Mouse (Mus musculus) C2C12 (cell line): ENCODE data around the gene Etl4. TPM values are rescaled to one million over a fixed set of nuclear protein-coding genes. Genes with fewer than 3 reads are reported as not detected.

Source experiments
- H3K27me3 ChIP-seq: one replicate; pipeline ENCODE4 v1.6.1; 2011; ENCODE audit not compliant: control insufficient read depth, insufficient read depth, insufficient read length
- H3K36me3 ChIP-seq: one replicate; pipeline ENCODE4 v1.6.1; 2011; ENCODE audit not compliant: control insufficient read depth, insufficient read depth
- H3K4me3 ChIP-seq: one replicate; pipeline ENCODE4 v1.5.1; 2011; ENCODE audit warnings: mild to moderate bottlenecking, control low read depth; ENCODE audit not compliant: poor library complexity, insufficient read depth, severe bottlenecking
- H3K79me2 ChIP-seq: one replicate; pipeline ENCODE4 v1.6.1; 2011; ENCODE audit not compliant: control insufficient read depth, insufficient read depth
- H3K79me3 ChIP-seq: one replicate; pipeline ENCODE4 v1.6.1; 2011; ENCODE audit warnings: low read depth, control low read depth
- H3ac ChIP-seq: one replicate; pipeline ENCODE3; 2011; ENCODE audit warnings: low read depth; ENCODE audit not compliant: control insufficient read depth, insufficient read length
- CEBPB ChIP-seq: IDR thresholded peaks from one replicate; pipeline ENCODE4 v1.6.1; 2011; ENCODE audit warnings: low read depth, mild to moderate bottlenecking, control low read depth, moderate library complexity
- CTCF ChIP-seq: IDR thresholded peaks from one replicate; pipeline ENCODE4 v1.5.1; 2011; ENCODE audit not compliant: control insufficient read depth, insufficient read depth, insufficient read length
- FOSL1 ChIP-seq: IDR thresholded peaks from one replicate; pipeline ENCODE4 v1.8.0; 2011; ENCODE audit warnings: mild to moderate bottlenecking, low read length; ENCODE audit not compliant: poor library complexity, insufficient read depth, severe bottlenecking
- MAX ChIP-seq: IDR thresholded peaks from one replicate; pipeline ENCODE4 v1.6.1; 2011; ENCODE audit warnings: mild to moderate bottlenecking, control low read depth
- MYOD1 ChIP-seq: IDR thresholded peaks from one replicate; pipeline ENCODE4 v1.6.1; 2011; ENCODE audit warnings: low read depth; ENCODE audit not compliant: control insufficient read depth, insufficient read length
- MYOG ChIP-seq: IDR thresholded peaks from one replicate; pipeline ENCODE4 v1.6.1; 2011; ENCODE audit not compliant: control insufficient read depth, insufficient read length; ENCODE audit errors: extremely low read depth
- USF1 ChIP-seq: IDR thresholded peaks from one replicate; pipeline ENCODE4 v1.6.1; 2011; ENCODE audit warnings: low read depth, mild to moderate bottlenecking, control low read depth, moderate library complexity
- polyA plus RNA-seq: library from polyadenylated mRNA; unstranded; fragments of >200 nt; fragmentation: generic; extraction: Trizol; gene quantifications from one replicate; pipeline ENCODE4 v1.2.1, GENCODE M21; 2012; ENCODE audit warnings: missing spikeins

Gene Etl4
- polyA plus RNA-seq, 1 experiment, result 3.9 TPM

DNA sequence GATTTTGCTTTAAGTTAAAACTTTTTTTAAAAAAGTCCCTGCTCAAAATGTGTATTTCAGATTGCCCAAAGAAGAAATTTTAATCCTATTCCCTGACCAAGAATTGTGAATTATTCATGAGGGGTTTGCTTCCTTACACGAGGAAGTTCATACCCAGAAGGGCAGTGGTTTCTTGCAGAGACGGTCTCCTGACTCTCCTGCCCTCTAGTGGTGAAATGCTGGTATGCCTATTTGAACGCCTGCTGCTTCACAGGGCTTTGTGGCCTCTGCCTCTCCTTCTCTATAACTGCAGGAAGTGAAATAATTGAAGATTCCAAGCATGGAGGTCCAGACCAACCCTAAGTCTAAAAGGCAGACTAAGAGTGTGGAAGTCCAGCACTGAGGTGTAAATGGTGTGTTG, 585.1 kb downstream of the Etl4 start:
- no peaks in the 10 kb centered on the region for H3K79me2 ChIP-seq
- H3K4me3 ChIP-seq, result no peak overlapping the region
- no peaks in the 10 kb centered on the region for H3K79me3 ChIP-seq
- no peak overlapping the region for H3ac ChIP-seq
- TF ChIP-seq CEBPB (no peak), MAX (no peak)
- no peaks in the 10 kb centered on the region for H3K36me3 ChIP-seq
- no peaks in the 10 kb centered on the region for H3K27me3 ChIP-seq

DNA sequence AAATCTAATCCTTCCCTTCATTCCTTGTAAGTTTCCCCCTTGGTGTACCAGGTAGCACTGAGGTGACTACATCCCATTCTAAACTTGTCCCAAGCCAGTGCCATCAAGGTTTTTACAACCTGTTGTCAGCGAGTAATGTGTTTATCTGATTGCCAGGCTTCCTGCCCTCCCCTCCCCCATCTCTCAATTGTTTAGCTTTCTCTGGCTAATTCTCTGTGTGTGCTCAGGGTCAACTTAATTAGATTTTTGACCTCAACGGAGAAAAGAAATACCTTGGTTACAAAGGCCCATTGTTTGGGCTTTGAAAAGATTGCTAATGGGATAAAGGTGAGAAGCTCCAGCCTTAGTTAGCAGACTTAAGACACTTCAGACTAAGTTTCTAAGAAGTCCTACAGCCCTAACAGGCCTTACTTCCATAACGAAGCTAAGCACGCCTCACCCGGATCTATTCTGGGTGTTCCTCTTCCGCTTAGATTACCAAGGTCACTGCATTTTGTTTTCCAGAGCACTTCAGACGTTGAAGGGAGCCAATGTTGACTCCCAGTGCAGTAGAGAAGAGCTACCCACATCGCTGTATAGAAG, 586.7 kb downstream of the Etl4 start:
- no peak for TF ChIP-seq MAX
- no peak for TF ChIP-seq USF1
- TF ChIP-seq CTCF, result no peak
- no peak for TF ChIP-seq FOSL1
- TF ChIP-seq CEBPB, result no peak
- TF ChIP-seq MYOD1, result no peak
- no peak for TF ChIP-seq MYOG
- no peaks in the 10 kb centered on the region for H3K79me2 ChIP-seq
- no peaks in the 10 kb centered on the region for H3K36me3 ChIP-seq
- H3K4me3 ChIP-seq, result no peak overlapping the region
- H3K79me3 ChIP-seq, result no peaks in the 10 kb centered on the region
- H3K27me3 ChIP-seq, result no peaks in the 10 kb centered on the region
- no peak overlapping the region for H3ac ChIP-seq

DNA sequence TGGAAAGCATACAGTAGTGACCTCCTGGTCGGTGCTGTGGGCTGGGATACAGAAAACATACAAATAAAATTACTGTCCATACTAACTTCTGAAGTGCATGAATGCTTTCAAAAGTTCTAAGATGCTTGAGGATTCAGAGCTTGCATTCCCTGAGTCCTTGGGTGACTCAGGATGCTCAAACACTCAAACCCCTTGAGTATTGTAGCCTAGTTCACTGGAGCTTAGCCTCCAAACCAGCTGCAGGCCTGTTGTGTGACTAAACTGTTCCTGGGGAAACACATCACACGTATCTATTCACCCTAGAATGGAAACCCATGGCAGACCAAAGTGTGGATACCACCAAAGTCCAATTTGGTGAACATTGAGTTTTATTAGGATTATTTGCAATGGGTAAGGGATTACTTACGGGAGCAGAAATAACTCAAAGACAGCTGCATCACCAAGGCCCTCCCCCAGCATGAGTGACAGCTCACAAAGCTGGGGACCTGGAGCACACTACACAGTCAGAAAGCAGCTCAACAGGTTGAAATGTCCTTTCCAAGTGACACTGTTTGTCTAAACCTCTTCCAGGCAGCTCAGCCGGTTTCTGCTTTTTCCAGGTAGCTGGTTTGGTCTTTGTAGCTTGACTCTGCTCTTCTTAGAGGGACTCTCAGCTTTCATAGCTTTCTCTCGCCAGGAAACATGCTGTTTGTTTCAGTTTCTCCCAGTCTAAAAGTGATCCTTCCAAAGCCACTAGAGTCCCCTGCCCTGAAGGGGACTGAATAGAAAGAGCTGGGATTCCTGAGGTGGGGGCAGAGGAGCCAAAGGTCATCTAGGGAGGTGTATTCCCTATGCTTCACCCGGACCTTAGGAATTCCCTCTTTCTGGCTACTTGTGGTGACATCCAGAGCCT, 598.5 kb downstream of the Etl4 start:
- Histone ChIP-seq H3K79me3 (no peaks in the 10 kb centered on the region), H3K36me3 (no peaks in the 10 kb centered on the region), H3ac (no peak overlapping the region), H3K4me3 (no peak overlapping the region), H3K79me2 (no peaks in the 10 kb centered on the region), H3K27me3 (no peaks in the 10 kb centered on the region)
- TF ChIP-seq FOSL1 (no peak), CTCF (no peak), CEBPB (no peak), USF1 (no peak), MAX (no peak), MYOG (no peak), MYOD1 (no peak)

- no peak for TF ChIP-seq CTCF
- no peak for TF ChIP-seq MAX
- no peak for TF ChIP-seq MYOD1
- TF ChIP-seq USF1, result no peak
- TF ChIP-seq MYOG, result no peak
- no peak for TF ChIP-seq CEBPB
- no peak for TF ChIP-seq FOSL1
- Histone ChIP-seq H3K27me3 (no peaks in the 10 kb centered on the region), H3K4me3 (no peak overlapping the region)
Measured at GRCm38 (mm10) chr2:20508724-20509052, 599.1 kb downstream of the Etl4 start.

GRCm38 (mm10) chr2:20510061-20510460, 600.5 kb downstream of the Etl4 start:
- no peaks in the 10 kb centered on the region for H3K79me2 ChIP-seq
- no peaks in the 10 kb centered on the region for H3K79me3 ChIP-seq
- TF ChIP-seq USF1 (no peak), CTCF (no peak), MAX (no peak), MYOD1 (no peak), MYOG (no peak), CEBPB (no peak), FOSL1 (no peak)

More at GRCm38 (mm10) chr2:20508724-20509052, 599.1 kb downstream of the Etl4 start:
- Histone ChIP-seq H3K79me3 (no peaks in the 10 kb centered on the region), H3ac (no peak overlapping the region), H3K79me2 (no peaks in the 10 kb centered on the region), H3K36me3 (no peaks in the 10 kb centered on the region)

DNA sequence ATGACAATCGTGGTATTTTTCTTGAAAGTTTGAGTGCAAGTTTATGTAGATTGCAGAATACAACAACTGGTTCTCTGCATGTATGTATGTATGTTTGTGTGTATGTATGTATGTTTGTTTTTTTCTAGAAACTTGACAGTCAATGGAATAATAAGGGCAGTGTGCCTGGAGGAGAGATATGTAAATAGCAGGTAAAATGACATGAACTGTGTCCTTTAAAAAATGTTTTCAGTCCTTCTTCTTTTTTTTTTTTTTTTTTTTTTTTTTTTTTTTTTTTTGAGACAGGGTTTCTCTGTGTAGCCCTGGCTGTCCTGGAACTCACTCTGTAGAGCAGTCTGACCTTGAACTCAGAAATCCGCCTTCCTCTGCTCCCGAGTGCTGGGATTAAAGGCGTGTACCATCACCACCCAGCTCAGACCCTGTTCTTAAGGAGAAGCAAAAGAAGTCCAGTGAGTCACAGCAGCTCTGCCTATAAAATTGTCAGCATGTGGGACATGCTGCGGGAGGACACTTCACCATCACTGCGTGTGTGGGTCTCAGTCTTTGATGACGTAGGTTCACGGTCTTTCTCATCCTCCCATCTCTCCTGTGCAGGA, 606.8 kb downstream of the Etl4 start:
- TF ChIP-seq MYOD1 (no peak), USF1 (no peak), MYOG (no peak), MAX (no peak), CTCF (no peak)
- H3ac ChIP-seq, result no peak overlapping the region
- H3K79me2 ChIP-seq, result no peaks in the 10 kb centered on the region
- no peak overlapping the region for H3K4me3 ChIP-seq
- H3K79me3 ChIP-seq, result no peaks in the 10 kb centered on the region
- no peaks in the 10 kb centered on the region for H3K36me3 ChIP-seq
- no peaks in the 10 kb centered on the region for H3K27me3 ChIP-seq

More at GRCm38 (mm10) chr2:20510061-20510460, 600.5 kb downstream of the Etl4 start:
- Histone ChIP-seq H3ac (no peak overlapping the region), H3K36me3 (no peaks in the 10 kb centered on the region), H3K4me3 (no peak overlapping the region), H3K27me3 (no peaks in the 10 kb centered on the region)
